Mouse (Mus musculus): ENCODE measurements around the gene Hoxd12.

DNA sequence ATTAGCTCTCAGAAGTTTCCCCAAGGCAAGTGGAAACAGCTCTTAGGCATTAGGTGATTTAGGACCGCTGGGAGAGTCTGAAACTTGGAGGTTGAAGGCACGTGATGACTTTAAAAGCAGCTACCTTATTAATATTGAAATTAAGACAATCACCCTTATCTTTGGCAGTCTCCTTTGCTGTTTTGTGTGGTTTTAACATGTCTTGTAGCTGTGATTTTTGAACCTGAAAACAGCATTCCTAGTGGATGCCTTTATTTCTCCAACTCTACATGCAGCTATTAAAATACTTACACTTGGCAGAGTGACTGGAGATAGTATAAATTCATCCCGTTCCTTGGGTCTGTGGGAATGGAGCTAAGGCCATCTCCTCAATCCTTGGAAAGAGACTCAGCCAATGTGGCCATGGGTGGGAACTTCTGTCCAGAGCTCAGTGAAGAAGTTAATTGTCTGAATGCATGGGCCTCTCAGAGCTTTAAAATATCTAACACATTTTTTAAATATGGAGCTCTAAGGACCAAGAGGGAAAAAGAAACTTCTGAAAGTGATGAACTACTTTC, 4.1 kb upstream of the Hoxd12 start:
- TF ChIP-seq EP300 (IDR thresholded peaks at IDR 0.05; ENCODE audit: low read depth) (no peak), CTCF (IDR thresholded peaks at IDR 0.05; ENCODE audit: low read depth) (no peak)
